Mouse (Mus musculus) gastrocnemius, postnatal 36 days (tissue): ENCODE results near the gene Aifm3. TPM values are rescaled to one million over a fixed set of nuclear protein-coding genes. Genes with fewer than 3 reads are reported as not detected.
A peak's percentile ranks its signal among the peaks of the same experiment; 100 is the strongest.
"Not testable (repeated sequence)": the region's sequence is repeated elsewhere in the genome, so short reads cannot be mapped to it uniquely, and the experiment has no call there.

Experiments
- DNase-seq, 2 experiments: peaks; one replicate each; pipeline ENCODE4 v3.0.0; 2022
- intact Hi-C: fragments of 180-260 bp; cut with DNase I; formaldehyde crosslinking; loops from one replicate; pipeline ENCODE4 v1.15.1; 2025
- total RNA-seq, 2 experiments: library from RNA; stranded (reverse); gene quantifications; 2 replicates each; pipeline ENCODE4 v1.2.3; 2021

Gene Aifm3
- total RNA-seq, 2 experiments from 2014 or later = 0.20 TPM; not detected in 1

GRCm38 (mm10) chr16:17496499-17497305 is 7.3 kb downstream of the Aifm3 start:
- DNase-seq = no peak

GRCm38 (mm10) chr16:17499249-17499883 is 10.0 kb downstream of the Aifm3 start:
- DNase-seq = no peak
- intact Hi-C loops = no loop called here

More at GRCm38 (mm10) chr16:17496499-17497305, 7.3 kb downstream of the Aifm3 start:
- intact Hi-C loops = no loop called here

- intact Hi-C loops = no loop called here
- DNase-seq = no peak
Observed at GRCm38 (mm10) chr16:17502681-17503080, 13.3 kb downstream of the Aifm3 start.

- DNase-seq = no peak
- intact Hi-C loops = no loop called here
Observed at GRCm38 (mm10) chr16:17507018-17507552, 17.7 kb downstream of the Aifm3 start.

GRCm38 (mm10) chr16:17508031-17508430 is 18.6 kb downstream of the Aifm3 start:
- not testable (repeated sequence) for DNase-seq

GRCm38 (mm10) chr16:17508546-17509239 is 19.3 kb downstream of the Aifm3 start, which contains the start of gene Lztr1:
Lztr1 (plus strand) TSS chr16:17508688.
- intact Hi-C loops = no loop called here
- DNase-seq = peak; percentile 83 to 87

More at GRCm38 (mm10) chr16:17508031-17508430, 18.6 kb downstream of the Aifm3 start:
- intact Hi-C loops = not testable (repeated sequence)

- DNase-seq = no peak
- intact Hi-C loops = no loop called here
Observed at GRCm38 (mm10) chr16:17509240-17509597, 19.8 kb downstream of the Aifm3 start.

- no peak for DNase-seq
- intact Hi-C loops = no loop called here
Observed at GRCm38 (mm10) chr16:17510143-17510542, 20.7 kb downstream of the Aifm3 start.

- intact Hi-C loops = no loop called here
- DNase-seq = no peak
Observed at GRCm38 (mm10) chr16:17510686-17511085, 21.3 kb downstream of the Aifm3 start.

- intact Hi-C loops = no loop called here
- DNase-seq = no peak
Observed at GRCm38 (mm10) chr16:17511431-17511830, 22.0 kb downstream of the Aifm3 start.

GRCm38 (mm10) chr16:17518910-17519309 is 29.5 kb downstream of the Aifm3 start:
- intact Hi-C loops = no loop called here
- no peak for DNase-seq

- intact Hi-C loops = no loop called here
- DNase-seq = no peak
Observed at GRCm38 (mm10) chr16:17524156-17524555, 34.7 kb downstream of the Aifm3 start.

- intact Hi-C loops = no loop called here
- DNase-seq = no peak
Observed at GRCm38 (mm10) chr16:17525524-17525923, 36.1 kb downstream of the Aifm3 start.

GRCm38 (mm10) chr16:17526223-17526622 is 36.8 kb downstream of the Aifm3 start:
- no peak for DNase-seq
- intact Hi-C loops = no loop called here

- no peak for DNase-seq
- intact Hi-C loops = no loop called here
Observed at GRCm38 (mm10) chr16:17527606-17528005, 38.2 kb downstream of the Aifm3 start.

GRCm38 (mm10) chr16:17528276-17528675 is 38.9 kb downstream of the Aifm3 start:
- DNase-seq = no peak
- intact Hi-C loops = no loop called here

- intact Hi-C loops = no loop called here
- no peak for DNase-seq
Observed at GRCm38 (mm10) chr16:17529981-17530586, 40.7 kb downstream of the Aifm3 start.

GRCm38 (mm10) chr16:17530640-17531288 is 41.4 kb downstream of the Aifm3 start, which contains the start of gene Thap7:
Thap7 (minus strand) TSS chr16:17531136.
- intact Hi-C loops = no loop called here
- peak; percentile 97 for DNase-seq

- intact Hi-C loops = loop anchor here (2.0 kb wide), 1 partner anchor 127 kb away; the partner anchor contains the start of gene Snap29
- DNase-seq = no peak
Observed at GRCm38 (mm10) chr16:17532271-17532670, 42.9 kb downstream of the Aifm3 start.
